Mouse (Mus musculus): ENCODE measurements around the gene Ube2f. TPM values are rescaled to one million over a fixed set of nuclear protein-coding genes. Genes with fewer than 3 reads are reported as not detected.
A peak's percentile ranks its signal among the peaks of the same experiment; 100 is the strongest.

Gene Ube2f
- 57.0 and 59.6 TPM in 2 replicates for polyA plus RNA-seq (2015; fragmentation: Nextera tagmentation; extraction: Ambion mirVana)

- Histone ChIP-seq H3K4me1 (ENCODE audit: control insufficient read depth, insufficient read depth, low read length) (peaks cover 26% of the 10 kb centered on the region), H3K36me3 (ENCODE audit: control insufficient read depth, insufficient read depth, low read length) (no peaks in the 10 kb centered on the region), H3K9me3 (replicated peaks; ENCODE audit: control insufficient read depth, low read length, poor library complexity, severe bottlenecking) (no peaks in the 10 kb centered on the region), H3K27ac (ENCODE audit: low read length) (peak within 1 kb of the TSS; percentile 86), H3K4me3 (ENCODE audit: low read depth, low read length) (peak within 1 kb of the TSS; percentile 95), H3K4me2 (ENCODE audit: low read length) (peak within 1 kb of the TSS; percentile 85), H3K27me3 (ENCODE audit: control insufficient read depth, insufficient read depth, low read depth, low read length) (no peaks in the 10 kb centered on the region), H3K9ac (ENCODE audit: low read depth, low read length) (peak within 1 kb of the TSS; percentile 88)
- ATAC-seq: peak; percentile 99
- WGBS: under 1% methylated on average over 43 of the region's 43 CpGs
Measured at GRCm38 (mm10) chr1:91249564-91250414, at the start of gene Ube2f. Ube2f (plus strand) TSS chr1:91250304.

- Histone ChIP-seq H3K4me1 (ENCODE audit: control insufficient read depth, insufficient read depth, low read length) (no peaks in the 10 kb centered on the region; the same call in 1 of the 2 replicates), H3K9me3 (replicated peaks; ENCODE audit: control insufficient read depth, low read length, poor library complexity, severe bottlenecking) (no peaks in the 10 kb centered on the region), H3K9ac (ENCODE audit: low read depth, low read length) (no peak overlapping the region), H3K36me3 (ENCODE audit: control insufficient read depth, insufficient read depth, low read length) (no peaks in the 10 kb centered on the region), H3K27me3 (ENCODE audit: control insufficient read depth, insufficient read depth, low read depth, low read length) (no peaks in the 10 kb centered on the region), H3K27ac (ENCODE audit: low read length) (no peak overlapping the region), H3K4me2 (ENCODE audit: low read length) (no peak overlapping the region), H3K4me3 (ENCODE audit: low read depth, low read length) (no peak overlapping the region)
- WGBS: 51% methylated on average over 3 of the region's 3 CpGs
- no peak for ATAC-seq
Measured at GRCm38 (mm10) chr1:91201122-91201521, 49.0 kb upstream of the Ube2f start.

GRCm38 (mm10) chr1:91204221-91204765 lies 45.8 kb upstream of the Ube2f start:
- Histone ChIP-seq H3K4me2 (ENCODE audit: low read length) (no peak overlapping the region), H3K9me3 (replicated peaks; ENCODE audit: control insufficient read depth, low read length, poor library complexity, severe bottlenecking) (no peaks in the 10 kb centered on the region), H3K36me3 (ENCODE audit: control insufficient read depth, insufficient read depth, low read length) (no peaks in the 10 kb centered on the region), H3K4me1 (ENCODE audit: control insufficient read depth, insufficient read depth, low read length) (no peaks in the 10 kb centered on the region; the same call in 1 of the 2 replicates), H3K27me3 (ENCODE audit: control insufficient read depth, insufficient read depth, low read depth, low read length) (no peaks in the 10 kb centered on the region), H3K4me3 (ENCODE audit: low read depth, low read length) (no peak overlapping the region), H3K27ac (ENCODE audit: low read length) (no peak overlapping the region), H3K9ac (ENCODE audit: low read depth, low read length) (no peak overlapping the region)
- no peak for ATAC-seq
- WGBS: 86% methylated on average over 5 of the region's 5 CpGs

GRCm38 (mm10) chr1:91205651-91206050 lies 44.5 kb upstream of the Ube2f start:
- H3K9me3 ChIP-seq (replicated peaks; ENCODE audit: control insufficient read depth, low read length, poor library complexity, severe bottlenecking): no peaks in the 10 kb centered on the region
- no peak for ATAC-seq
- no peaks in the 10 kb centered on the region for H3K36me3 ChIP-seq (ENCODE audit: control insufficient read depth, insufficient read depth, low read length)
- H3K27ac ChIP-seq (ENCODE audit: low read length): no peak overlapping the region
- H3K27me3 ChIP-seq (ENCODE audit: control insufficient read depth, insufficient read depth, low read depth, low read length): no peaks in the 10 kb centered on the region
- H3K9ac ChIP-seq (ENCODE audit: low read depth, low read length): no peak overlapping the region
- no peak overlapping the region for H3K4me3 ChIP-seq (ENCODE audit: low read depth, low read length)
- 83% methylated on average over 6 of the region's 6 CpGs for WGBS
- H3K4me2 ChIP-seq (ENCODE audit: low read length): no peak overlapping the region
- no peaks in the 10 kb centered on the region; the same call in 1 of the 2 replicates for H3K4me1 ChIP-seq (ENCODE audit: control insufficient read depth, insufficient read depth, low read length)

- no peak overlapping the region for H3K27ac ChIP-seq (ENCODE audit: low read length)
Measured at GRCm38 (mm10) chr1:91206336-91206735, 43.8 kb upstream of the Ube2f start.

GRCm38 (mm10) chr1:91206873-91207272 lies 43.2 kb upstream of the Ube2f start:
- 78% methylated on average over 5 of the region's 5 CpGs for WGBS
- Histone ChIP-seq H3K4me3 (ENCODE audit: low read depth, low read length) (no peak overlapping the region), H3K36me3 (ENCODE audit: control insufficient read depth, insufficient read depth, low read length) (no peaks in the 10 kb centered on the region), H3K4me2 (ENCODE audit: low read length) (no peak overlapping the region), H3K27me3 (ENCODE audit: control insufficient read depth, insufficient read depth, low read depth, low read length) (no peaks in the 10 kb centered on the region), H3K4me1 (ENCODE audit: control insufficient read depth, insufficient read depth, low read length) (no peaks in the 10 kb centered on the region), H3K9me3 (replicated peaks; ENCODE audit: control insufficient read depth, low read length, poor library complexity, severe bottlenecking) (no peaks in the 10 kb centered on the region), H3K27ac (ENCODE audit: low read length) (no peak overlapping the region), H3K9ac (ENCODE audit: low read depth, low read length) (no peak overlapping the region)
- no peak for ATAC-seq

More at GRCm38 (mm10) chr1:91206336-91206735, 43.8 kb upstream of the Ube2f start:
- Histone ChIP-seq H3K36me3 (ENCODE audit: control insufficient read depth, insufficient read depth, low read length) (no peaks in the 10 kb centered on the region), H3K9me3 (replicated peaks; ENCODE audit: control insufficient read depth, low read length, poor library complexity, severe bottlenecking) (no peaks in the 10 kb centered on the region), H3K27me3 (ENCODE audit: control insufficient read depth, insufficient read depth, low read depth, low read length) (no peaks in the 10 kb centered on the region), H3K4me1 (ENCODE audit: control insufficient read depth, insufficient read depth, low read length) (no peaks in the 10 kb centered on the region), H3K9ac (ENCODE audit: low read depth, low read length) (no peak overlapping the region), H3K4me2 (ENCODE audit: low read length) (no peak overlapping the region), H3K4me3 (ENCODE audit: low read depth, low read length) (no peak overlapping the region)
- 71% methylated on average over 8 of the region's 8 CpGs for WGBS
- ATAC-seq: no peak

- H3K27me3 ChIP-seq (ENCODE audit: control insufficient read depth, insufficient read depth, low read depth, low read length): no peaks in the 10 kb centered on the region
- H3K36me3 ChIP-seq (ENCODE audit: control insufficient read depth, insufficient read depth, low read length): no peaks in the 10 kb centered on the region
- no peaks in the 10 kb centered on the region for H3K9me3 ChIP-seq (replicated peaks; ENCODE audit: control insufficient read depth, low read length, poor library complexity, severe bottlenecking)
- 77% methylated on average over 3 of the region's 3 CpGs for WGBS
- H3K9ac ChIP-seq (ENCODE audit: low read depth, low read length): no peak overlapping the region
- no peak overlapping the region for H3K4me3 ChIP-seq (ENCODE audit: low read depth, low read length)
- no peak for ATAC-seq
- peaks cover 4% of the 10 kb centered on the region; the same call in 1 of the 2 replicates for H3K4me1 ChIP-seq (ENCODE audit: control insufficient read depth, insufficient read depth, low read length)
- H3K27ac ChIP-seq (ENCODE audit: low read length): no peak overlapping the region
- no peak overlapping the region for H3K4me2 ChIP-seq (ENCODE audit: low read length)
Measured at GRCm38 (mm10) chr1:91207334-91208074, 42.6 kb upstream of the Ube2f start.

- Histone ChIP-seq H3K9me3 (replicated peaks; ENCODE audit: control insufficient read depth, low read length, poor library complexity, severe bottlenecking) (no peaks in the 10 kb centered on the region), H3K9ac (ENCODE audit: low read depth, low read length) (0 out of 2 replicates have a peak overlapping the region, but pooled peaks have one; percentile 10), H3K4me2 (ENCODE audit: low read length) (no peak overlapping the region), H3K4me1 (ENCODE audit: control insufficient read depth, insufficient read depth, low read length) (peaks cover 4% of the 10 kb centered on the region; the same call in 1 of the 2 replicates), H3K27ac (ENCODE audit: low read length) (peak overlapping the region; percentile 83), H3K36me3 (ENCODE audit: control insufficient read depth, insufficient read depth, low read length) (no peaks in the 10 kb centered on the region), H3K27me3 (ENCODE audit: control insufficient read depth, insufficient read depth, low read depth, low read length) (no peaks in the 10 kb centered on the region), H3K4me3 (ENCODE audit: low read depth, low read length) (no peak overlapping the region)
- ATAC-seq: peak; percentile 73
- 73% methylated on average over 6 of the region's 6 CpGs for WGBS
Measured at GRCm38 (mm10) chr1:91209343-91209742, 40.8 kb upstream of the Ube2f start.
